Mouse (Mus musculus) left cerebral cortex, postnatal 14 days (tissue): ENCODE data around the gene Gm37240. TPM values are rescaled to one million over a fixed set of nuclear protein-coding genes. Genes with fewer than 3 reads are reported as not detected.

Experiments used
- DNase-seq, 2 experiments: peaks; one replicate each; pipeline ENCODE4 v3.0.0; 2021 to 2022; ENCODE audit warnings: low spot score in 2 of 2, mixed read lengths in 1 of 2
- intact Hi-C: fragments of 180-260 bp; cut with DNase I; formaldehyde crosslinking; loops from one replicate; pipeline ENCODE4 v1.15.1; 2025
- total RNA-seq, 2 experiments: library from RNA; stranded (reverse); gene quantifications; 2 replicates each; pipeline ENCODE4 v1.2.3; 2021

The Gm37240 gene
- total RNA-seq, 2 experiments from 2014 or later, result 1.9 to 3.2 TPM

GRCm38 (mm10) chr3:85124410-85124809 lies 762.9 kb downstream of the Gm37240 start:
- DNase-seq, result no peak
- intact Hi-C loops, result no loop called here

GRCm38 (mm10) chr3:85117702-85118101 lies 769.6 kb downstream of the Gm37240 start:
- DNase-seq, result no peak
- intact Hi-C loops, result no loop called here

- intact Hi-C loops, result no loop called here
- DNase-seq, result no peak
Measured at GRCm38 (mm10) chr3:85117014-85117413, 770.3 kb downstream of the Gm37240 start.

- intact Hi-C loops, result no loop called here
- peak; percentile 14 to 32 for DNase-seq
Measured at GRCm38 (mm10) chr3:85115959-85116543, 771.3 kb downstream of the Gm37240 start.

- no peak for DNase-seq
- intact Hi-C loops, result no loop called here
Measured at GRCm38 (mm10) chr3:85113565-85113964, 773.8 kb downstream of the Gm37240 start.

GRCm38 (mm10) chr3:85110762-85111161 lies 776.6 kb downstream of the Gm37240 start:
- peak; percentile 12 to 47 for DNase-seq
- intact Hi-C loops, result no loop called here

GRCm38 (mm10) chr3:85109221-85109620 lies 778.1 kb downstream of the Gm37240 start:
- intact Hi-C loops, result no loop called here
- DNase-seq, result no peak

- intact Hi-C loops, result no loop called here
- DNase-seq, result no peak
Measured at GRCm38 (mm10) chr3:85108396-85108795, 778.9 kb downstream of the Gm37240 start.

- no peak for DNase-seq
- intact Hi-C loops, result no loop called here
Measured at GRCm38 (mm10) chr3:85106956-85107355, 780.4 kb downstream of the Gm37240 start.

GRCm38 (mm10) chr3:85104301-85104700 lies 783.0 kb downstream of the Gm37240 start:
- no peak for DNase-seq
- intact Hi-C loops, result no loop called here

- no peak for DNase-seq
- intact Hi-C loops, result no loop called here
Measured at GRCm38 (mm10) chr3:85080882-85081558, 806.3 kb downstream of the Gm37240 start.

- intact Hi-C loops, result no loop called here
- DNase-seq, result no peak
Measured at GRCm38 (mm10) chr3:85064113-85064512, 823.2 kb downstream of the Gm37240 start.

- DNase-seq, result no peak
- intact Hi-C loops, result no loop called here
Measured at GRCm38 (mm10) chr3:85060153-85060552, 827.2 kb downstream of the Gm37240 start.

- no peak for DNase-seq
- intact Hi-C loops, result loop anchor here (5.0 kb wide), 1 partner anchor 40 kb away; no protein-coding TSS in a partner anchor
Measured at GRCm38 (mm10) chr3:85057245-85057644, 830.1 kb downstream of the Gm37240 start.

GRCm38 (mm10) chr3:85053526-85053925 lies 833.8 kb downstream of the Gm37240 start:
- no peak for DNase-seq
- intact Hi-C loops, result no loop called here

GRCm38 (mm10) chr3:85052196-85052595 lies 835.1 kb downstream of the Gm37240 start:
- DNase-seq, result no peak
- intact Hi-C loops, result no loop called here

GRCm38 (mm10) chr3:85048569-85048968 lies 838.7 kb downstream of the Gm37240 start:
- intact Hi-C loops, result no loop called here
- no peak for DNase-seq

GRCm38 (mm10) chr3:85043679-85044218 lies 843.6 kb downstream of the Gm37240 start:
- intact Hi-C loops, result no loop called here
- peak in 1 of 2 experiments; percentile 45 for DNase-seq

GRCm38 (mm10) chr3:85042126-85042525 lies 845.2 kb downstream of the Gm37240 start:
- no peak for DNase-seq
- intact Hi-C loops, result no loop called here

- no peak for DNase-seq
- intact Hi-C loops, result loop anchor here (10.0 kb wide), 2 partner anchors 286 to 346 kb away; no protein-coding TSS in a partner anchor
Measured at GRCm38 (mm10) chr3:85029141-85029540, 858.2 kb downstream of the Gm37240 start.
